Mouse (Mus musculus): Measurements from ENCODE around the gene Atp8a1.

Gene Atp8a1

DNA sequence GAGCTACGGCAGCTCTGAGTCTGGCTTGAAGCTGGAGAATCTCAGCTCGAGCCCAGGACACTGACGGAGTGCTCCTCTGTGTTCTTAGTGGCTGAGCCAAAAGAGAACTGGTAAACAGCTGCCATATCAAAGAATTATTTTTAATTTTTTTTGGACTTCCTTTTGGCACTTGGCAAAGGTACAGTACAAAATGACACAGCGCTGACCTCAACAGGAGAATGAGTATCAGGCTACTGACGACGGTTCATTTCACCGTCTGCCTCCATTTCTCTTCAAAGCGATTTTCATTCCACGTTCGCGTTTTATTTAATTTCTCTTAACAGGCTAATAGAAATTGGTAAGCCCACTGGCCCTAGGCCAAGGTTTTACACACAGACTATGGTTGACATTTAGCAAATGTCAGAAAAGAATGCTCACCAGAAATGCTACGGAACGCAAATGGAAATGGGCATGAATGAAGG lies 177.8 kb downstream of the Atp8a1 start:
- DNase-seq: no peak

DNA sequence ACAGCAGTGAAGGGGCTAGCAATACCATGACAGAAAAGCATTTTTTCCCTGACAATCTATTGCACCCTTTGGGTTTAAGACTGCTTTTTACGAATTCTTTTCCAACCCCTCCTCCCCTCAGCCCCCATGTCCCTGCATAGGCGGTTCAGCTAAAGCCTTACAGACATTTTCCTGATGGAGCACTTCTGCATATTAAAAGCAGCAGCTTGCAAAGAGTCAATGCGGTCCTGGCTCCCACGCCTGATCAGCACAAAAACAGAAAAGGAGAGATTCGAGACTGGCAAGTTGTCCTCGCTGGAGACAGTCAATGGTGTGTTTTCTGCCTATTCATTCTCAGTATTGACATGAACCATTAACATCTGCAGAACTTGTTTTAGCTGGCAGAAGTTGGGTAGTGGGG lies 184.5 kb downstream of the Atp8a1 start:
- no peak for DNase-seq

DNA sequence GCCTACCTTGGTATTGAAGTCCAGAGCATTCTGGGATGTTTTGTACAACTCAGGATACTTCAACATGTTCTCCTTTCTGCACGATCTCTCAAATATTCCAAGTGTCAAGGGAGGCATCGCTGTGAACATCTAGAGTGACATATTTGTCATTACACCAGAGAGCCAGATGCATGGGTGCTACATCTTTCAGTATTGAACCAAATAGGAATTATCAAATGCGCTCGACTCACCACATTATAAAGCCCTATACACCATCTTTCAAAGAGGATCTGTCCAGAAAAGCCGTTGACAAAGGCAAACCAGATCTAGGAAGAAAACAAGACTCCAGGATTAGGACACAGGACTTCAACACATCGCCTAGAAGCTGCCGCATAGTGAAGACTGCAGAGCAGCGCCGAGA lies 187.4 kb downstream of the Atp8a1 start:
- no peak for DNase-seq

DNA sequence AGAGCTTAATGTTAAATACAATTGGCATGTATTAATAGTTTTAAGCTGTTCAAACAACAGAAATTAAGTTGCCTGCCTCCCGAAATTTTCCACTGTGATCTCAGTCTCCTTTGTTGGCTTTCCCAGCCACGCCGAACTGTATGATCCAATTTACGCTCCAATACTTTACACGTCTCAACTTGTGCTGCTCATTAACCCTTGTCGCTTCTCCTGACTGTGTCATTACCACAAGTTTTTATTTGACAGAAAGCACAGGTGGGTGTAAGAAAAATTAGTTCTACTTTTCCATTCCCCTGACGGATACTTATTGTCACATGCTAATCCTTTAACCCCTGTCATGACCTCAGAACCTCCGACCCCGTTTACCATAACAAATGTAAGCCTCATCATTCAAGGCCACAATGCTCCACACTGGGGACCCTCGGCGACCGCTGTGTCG lies 190.4 kb downstream of the Atp8a1 start:
- DNase-seq: no peak

DNA sequence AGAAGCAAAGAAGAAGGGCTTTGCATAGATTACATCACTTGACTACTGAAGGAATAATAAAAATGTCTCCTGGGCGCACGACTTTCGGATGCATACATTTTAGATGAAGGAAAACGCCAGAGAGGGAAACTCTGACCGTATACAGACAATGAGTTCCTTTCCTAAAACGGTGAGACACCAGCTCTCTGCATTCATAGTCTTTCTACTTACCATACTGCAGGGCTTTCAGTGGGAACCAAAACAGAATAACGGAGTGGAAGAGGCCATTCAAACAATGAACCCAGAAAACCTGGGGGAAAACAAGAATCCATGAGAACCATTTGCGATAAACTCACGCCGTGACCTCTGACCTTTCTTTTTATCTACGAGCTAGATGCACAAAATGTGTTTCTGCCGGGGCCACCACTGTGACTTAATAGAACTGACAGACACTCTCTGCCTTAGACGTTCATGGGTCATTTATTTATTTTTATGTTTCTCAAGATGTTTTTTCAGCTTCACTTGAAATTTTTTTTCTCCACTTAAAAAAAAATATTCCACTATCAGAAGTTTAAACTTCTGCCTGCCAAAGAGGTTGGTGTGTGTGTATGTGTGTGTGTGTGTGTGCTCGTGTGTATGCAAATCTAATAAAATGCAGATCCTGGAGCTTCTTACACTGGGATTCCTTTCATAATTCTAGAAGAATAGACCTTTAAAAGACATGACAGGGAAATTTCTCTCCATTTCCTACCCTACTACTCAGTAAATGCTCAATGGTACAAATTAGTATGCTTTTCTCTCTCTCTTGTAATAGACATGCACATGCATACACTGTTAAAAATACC lies 191.3 kb downstream of the Atp8a1 start:
- DNase-seq: no peak

DNA sequence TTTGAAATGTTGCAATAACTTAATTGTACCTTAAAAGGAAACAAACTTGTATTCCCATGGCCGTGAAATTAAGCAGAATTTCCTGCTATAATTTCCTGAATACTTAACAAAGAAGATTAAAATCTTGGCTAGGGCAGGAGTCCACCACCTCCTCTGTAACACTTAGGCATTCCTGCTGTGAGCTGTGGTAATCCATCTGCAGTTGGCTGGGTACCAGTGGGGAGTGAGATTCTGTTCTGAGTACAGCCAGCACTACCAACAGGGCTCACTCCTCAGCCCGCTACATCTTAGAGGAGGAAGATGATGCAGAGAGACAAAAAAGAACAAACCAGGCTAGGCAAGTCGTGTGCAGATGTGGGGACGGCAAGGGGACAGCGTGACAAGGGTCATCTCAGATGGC lies 192.7 kb downstream of the Atp8a1 start:
- peak; percentile 65 for DNase-seq

DNA sequence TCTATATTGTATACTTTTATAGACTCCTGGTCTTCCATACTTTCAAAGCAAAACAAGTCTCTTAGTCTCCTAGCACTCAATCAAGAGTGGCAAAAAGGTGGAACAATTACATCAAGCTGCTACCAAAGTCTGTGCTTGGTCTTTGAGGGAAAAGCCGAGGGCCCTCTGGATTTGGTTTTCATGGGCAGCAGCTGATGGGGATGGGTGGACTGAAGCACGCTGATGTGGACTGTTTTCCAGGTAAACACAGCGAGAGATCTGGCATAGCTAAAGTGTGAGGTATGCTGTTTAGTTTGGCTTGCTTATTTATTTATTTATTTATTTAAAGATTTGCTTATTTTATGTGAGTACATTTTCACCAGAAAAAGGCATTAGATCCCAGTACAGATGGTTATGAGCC lies 193.7 kb downstream of the Atp8a1 start:
- DNase-seq: no peak

DNA sequence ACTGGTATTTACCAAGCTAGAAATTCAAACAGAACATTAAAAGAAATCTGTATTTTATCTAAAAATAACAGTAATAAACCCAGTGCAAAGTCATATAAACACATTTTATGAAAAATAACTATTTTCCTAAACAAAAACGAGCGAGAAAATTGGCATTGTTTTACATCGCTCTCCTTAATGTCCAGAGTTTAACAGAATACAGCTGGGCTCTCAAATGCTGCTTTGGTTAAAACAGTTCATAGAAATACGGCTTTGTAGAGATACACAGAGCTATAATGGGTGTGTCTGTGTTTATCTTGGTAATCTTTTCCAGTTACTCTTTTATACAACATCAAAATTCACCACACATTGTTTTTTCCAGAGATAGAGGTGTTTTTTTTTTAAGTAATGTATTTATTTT lies 194.8 kb downstream of the Atp8a1 start:
- no peak for DNase-seq

DNA sequence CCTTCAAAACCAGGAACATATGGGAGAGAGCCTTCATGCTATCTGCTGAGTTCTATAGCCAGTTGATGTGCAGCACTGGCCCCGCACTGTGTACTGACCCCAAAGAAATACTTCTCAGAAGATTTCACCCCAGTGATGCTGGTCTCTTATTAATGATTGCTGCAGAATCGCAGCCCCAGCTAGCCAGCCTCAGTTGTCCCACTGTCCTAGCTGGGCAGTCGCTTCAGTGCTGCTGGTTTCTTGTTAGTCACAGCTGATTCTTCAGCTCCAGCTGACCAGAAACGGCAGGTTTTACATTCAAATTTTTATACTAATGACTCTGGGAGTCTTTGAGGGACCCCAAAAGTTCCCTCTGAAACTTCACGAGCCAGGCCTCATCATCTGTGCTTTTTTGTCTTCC lies 197.2 kb downstream of the Atp8a1 start:
- no peak for DNase-seq

DNA sequence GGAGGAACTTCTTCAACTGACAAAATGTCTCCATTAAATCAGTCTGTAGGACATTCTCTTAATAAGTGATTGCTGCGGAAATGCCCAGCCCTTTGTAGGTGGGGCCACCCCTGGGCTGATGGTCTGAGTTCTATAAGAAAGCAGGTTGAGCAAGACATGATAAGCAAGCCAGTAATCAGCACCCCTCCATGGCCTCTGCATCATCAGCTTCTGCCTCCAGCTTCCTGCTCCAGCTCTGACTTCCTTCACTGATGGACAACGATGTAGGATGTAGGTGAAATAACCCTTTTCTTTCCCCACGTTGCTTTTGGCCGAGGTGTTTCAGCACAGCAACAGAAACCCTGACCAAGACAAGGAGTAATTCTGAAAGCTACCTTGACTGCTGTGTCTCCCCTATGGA lies 198.1 kb downstream of the Atp8a1 start:
- no peak for DNase-seq

DNA sequence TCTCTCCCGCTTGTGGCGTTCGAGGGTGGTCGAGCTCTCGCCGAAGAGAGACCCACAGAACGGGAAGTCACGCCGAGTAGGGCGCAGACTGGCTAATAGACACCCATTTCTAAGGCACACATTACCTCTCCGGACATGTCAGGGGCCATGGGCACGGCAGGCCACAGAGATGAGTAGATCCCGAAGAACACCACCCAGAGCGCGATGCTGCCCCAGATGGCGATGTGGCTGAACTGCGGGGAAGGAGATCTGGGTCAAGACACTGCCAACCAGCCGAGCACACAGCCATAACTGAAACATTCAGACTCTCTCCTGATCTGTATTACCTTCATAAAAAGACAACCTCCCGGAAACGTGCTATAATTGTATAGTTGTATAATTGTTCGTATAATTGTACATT lies 199.7 kb downstream of the Atp8a1 start:
- DNase-seq: no peak

DNA sequence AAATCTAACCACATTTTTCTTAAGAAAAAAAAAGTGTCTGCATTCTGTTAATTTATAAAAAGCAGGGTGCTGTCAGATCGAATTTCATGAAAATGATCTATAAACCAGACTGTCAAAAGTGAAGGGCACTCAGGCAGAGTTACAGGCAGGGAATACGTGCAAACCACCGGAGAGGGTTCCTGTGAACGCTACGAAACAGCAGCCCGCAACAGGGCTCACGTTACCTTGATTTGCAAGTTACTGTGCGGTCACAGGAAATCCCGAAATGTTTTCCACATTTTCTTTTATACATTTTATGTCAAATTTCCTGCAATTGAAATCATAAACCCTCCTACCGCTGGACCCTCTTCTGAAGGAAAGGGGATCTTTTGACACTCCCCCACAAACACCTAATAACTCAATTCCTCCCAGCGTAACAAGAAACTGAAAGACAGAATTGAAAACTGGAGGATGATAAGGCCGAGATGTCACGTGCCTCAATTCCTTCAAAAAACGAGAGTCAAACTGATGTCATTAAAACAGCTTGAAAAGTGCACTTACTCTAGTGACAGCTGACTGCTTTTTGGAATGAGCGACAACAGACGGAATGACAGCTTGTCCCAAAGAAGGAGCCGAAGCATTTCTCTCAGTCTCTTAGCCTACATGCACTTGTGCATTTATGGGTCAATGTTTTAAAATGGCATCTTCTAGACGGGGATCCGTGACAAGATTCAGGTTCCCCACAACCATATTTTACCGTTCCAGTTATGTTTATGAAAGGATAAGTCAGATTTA lies 200.3 kb downstream of the Atp8a1 start:
- DNase-seq: no peak

DNA sequence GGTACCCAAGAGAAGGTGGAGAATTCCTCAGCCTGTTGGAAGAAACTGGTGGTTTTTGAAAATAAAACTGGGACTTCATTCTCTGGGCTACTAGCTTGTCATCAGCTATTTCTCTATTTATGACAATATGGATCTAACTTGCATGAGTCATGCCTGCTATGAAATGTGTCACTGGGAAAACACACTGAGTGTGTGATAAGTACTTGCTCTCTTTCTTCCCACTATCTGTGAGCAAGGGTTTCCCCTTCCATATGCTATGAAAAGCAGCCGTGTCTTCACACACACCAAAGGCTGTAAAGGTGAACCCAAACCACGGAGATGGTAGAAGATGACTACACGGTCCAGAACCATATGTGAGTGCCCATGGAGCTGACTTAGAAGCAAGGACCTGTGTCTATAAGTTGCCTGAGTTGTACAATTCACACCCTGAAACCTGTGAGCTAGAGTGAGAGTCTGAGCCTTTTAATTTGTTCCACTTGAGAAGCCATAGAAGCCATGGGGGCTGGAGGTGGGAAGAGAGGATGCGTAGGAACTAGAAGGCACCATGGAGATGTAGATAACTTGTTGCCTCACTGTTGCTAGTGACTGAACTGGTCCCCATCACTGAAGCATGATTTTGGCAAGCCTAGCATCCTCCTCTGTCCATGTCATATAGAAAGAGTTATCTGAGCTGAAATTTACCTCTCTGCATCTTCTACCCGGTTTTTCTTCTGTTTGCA lies 203.5 kb downstream of the Atp8a1 start:
- DNase-seq: peak; percentile 42

DNA sequence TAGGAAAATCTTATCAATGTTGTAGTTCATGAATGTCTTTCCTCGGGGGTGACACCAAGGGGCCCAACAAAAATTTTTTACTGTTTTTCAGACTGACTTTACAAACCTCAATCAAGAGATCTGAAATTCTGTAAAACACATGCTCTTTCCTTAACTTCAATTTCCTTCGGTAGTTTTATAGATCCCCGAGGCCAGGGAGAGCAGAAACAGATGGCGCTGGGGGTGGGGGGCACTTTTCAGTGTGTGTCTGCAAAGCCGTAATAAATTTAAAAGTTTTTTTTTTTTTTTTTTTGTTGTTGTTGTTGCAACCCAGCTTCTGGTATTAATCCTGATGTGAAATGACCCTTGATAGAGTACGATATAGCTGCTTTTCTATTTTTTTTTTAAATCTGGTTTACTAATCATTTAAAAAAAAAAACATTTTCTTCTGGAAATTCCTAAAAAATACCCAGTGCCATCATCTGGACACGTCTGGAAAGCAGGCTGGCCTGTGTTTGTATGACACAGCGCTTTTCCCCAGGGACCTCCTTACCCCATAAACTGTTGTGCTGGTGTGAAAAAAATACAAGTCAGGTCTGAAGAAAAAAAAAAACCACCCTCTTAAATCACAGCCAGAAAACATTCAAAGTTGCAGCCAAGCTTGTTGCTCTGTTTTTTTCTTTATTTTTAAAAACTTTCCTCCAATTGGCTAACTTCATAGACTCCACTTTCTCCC lies 205.7 kb downstream of the Atp8a1 start:
- DNase-seq: no peak

DNA sequence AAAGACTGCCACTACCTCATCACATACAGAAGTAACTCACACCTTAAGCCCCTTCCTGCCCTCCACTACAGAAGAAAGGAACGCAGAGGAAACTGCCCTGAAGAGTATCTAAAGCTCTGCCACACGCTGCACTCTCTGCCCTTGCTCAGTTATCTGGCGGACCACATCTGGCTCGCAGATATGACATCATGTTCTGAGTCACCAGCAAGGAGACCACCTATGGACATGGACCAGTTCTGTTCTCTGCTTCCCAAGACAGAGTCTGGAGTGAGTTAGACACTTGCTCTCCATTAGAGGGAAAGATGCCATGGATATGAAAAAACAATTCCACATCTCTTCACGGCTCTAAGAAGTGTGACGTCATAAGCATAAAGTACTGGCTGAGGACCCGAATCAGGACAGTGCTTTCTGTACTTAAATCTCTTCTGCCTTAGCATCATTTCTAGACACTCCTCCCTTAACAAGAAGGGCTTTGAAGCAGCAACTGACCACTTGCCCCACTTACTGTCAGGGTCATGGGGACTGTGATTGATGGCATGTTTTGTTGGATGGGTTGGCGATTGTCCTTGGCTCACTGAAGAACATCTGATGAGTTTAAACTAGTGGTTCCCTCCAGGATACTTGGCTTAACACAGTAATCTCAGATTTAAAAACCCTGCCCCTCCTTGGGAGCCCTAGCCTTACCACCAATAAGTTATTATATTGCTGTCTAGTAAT lies 206.5 kb downstream of the Atp8a1 start:
- DNase-seq: no peak

DNA sequence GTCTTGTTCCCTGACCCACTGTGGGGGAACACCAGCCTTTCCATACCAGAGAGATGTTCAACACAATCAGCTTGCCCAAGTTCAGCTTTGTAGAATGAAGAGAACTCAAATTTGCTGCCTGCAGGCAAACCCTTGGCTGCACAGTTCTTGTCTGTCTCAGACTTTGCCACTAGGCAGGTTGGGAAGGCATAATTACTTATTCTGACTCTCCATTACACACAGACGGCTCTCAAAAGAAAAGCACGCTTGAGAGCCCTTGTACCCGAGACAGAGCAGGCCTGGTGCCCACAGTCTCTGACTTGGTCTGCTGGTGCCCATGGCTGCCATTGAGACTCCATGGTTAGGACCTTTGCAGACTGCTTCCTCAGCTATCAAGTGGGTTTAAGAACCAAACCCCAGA lies 212.9 kb downstream of the Atp8a1 start:
- DNase-seq: no peak

DNA sequence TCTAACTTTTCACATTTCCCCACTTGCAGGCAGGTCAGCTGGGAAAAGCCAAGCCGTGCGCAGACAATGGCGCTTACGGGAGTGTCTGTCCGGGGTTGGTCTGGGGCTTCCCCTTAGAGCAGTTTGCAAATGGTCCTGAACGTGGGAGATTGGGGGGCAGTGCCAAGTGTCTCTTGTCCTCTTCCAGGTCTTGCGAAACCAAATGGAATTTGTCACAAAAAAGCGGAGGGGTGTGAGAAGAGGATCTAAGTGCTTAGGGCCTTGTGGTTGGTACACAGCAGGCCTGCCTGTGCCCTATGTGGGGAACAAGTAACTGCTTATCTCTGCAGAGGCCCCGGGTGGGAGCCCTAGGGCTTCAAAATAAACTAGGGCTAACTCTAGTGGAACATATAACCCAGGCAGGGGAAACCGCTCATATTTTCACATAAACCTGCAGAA lies 213.4 kb downstream of the Atp8a1 start:
- DNase-seq: no peak

DNA sequence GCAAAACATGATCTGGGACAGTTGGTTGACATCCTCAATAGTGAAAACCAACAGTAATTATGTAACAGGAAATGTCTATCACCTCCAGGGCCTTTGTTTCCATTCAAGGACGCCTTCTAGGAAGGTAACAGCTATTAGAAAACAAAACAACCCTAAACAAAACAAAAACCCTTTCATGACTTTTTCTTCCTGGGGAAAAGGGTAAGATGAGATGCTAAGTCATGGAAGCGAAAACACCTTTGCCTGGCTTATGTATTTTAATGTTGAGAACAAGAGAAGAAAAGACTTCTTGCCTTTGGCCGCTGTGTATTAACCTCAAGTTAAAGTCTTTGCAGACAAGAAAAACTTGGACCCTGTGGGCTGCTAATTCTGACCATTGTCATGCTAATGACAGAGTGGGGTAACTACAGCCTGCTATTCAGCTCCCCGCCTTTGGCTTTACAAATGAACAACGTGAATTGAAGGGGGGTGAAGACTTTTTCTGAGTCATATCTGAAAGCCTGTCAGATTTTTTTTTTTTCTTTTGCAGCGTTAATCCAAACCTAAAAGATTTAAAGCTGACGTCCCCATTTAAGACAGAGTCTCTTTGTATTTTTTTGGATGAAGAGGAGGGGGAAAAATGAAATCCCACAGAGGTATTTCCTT lies 214.0 kb downstream of the Atp8a1 start:
- no peak for DNase-seq

DNA sequence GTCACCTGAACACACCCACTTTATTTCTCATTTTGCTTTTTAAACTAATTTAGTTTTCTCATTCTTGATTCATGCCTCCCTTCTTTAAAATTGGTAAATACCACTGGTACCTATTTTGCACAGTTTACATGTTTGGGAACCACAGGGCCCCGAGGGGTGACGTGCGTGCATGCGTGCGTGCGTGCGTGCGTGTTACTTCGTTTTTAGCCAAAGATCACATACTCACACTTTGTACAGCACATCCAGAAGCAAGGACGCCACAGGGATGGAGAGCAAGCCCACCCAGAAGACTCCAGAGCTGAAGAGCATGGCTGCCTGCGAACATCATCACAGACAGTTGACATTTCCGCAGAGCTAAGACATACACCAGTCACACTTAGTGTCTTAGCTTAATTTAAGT lies 216.0 kb downstream of the Atp8a1 start:
- DNase-seq: no peak

DNA sequence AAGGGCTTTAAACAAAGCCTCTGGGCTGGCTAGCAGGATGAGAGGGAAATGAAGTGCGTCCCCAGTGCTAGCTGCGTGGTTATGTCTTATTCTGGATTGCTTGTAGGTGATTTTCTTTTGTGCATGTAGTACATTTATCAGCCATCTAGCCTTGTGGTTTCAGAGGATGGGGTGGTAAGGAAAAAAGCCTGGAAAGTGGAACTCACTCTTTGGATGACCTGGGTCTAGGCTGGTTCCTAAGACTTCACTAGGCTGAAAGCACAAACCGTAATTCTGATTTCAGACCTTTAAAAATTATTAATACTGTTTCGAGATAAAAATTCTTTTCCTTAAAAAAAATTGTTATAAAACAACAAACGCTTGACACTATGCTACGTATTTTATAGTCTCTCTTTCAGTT lies 217.4 kb downstream of the Atp8a1 start:
- DNase-seq: no peak

DNA sequence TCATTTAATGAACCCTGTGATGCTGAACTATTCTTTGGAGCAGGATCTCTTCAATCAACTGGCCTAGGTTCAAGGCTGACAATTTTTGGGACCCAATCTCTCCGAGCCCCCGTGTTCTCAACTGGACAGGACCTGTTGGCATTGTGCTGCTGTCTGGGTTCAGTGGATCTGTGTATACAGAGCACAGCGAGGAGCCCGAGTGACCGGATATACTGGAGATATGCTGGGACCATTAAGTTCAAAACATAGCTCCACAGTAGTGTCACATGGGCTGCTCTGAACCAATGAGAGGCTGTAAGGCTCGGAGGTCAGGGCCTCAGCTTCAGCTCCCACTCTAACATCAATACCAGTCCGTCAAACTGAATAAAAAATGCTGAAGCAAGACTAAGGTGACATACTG lies 217.8 kb downstream of the Atp8a1 start:
- no peak for DNase-seq
